Mouse (Mus musculus) ES-Bruce4 (cell line): Measurements from ENCODE around the gene Fam117a.

Experiments
- CTCF ChIP-seq: IDR thresholded peaks from one replicate; pipeline ENCODE4 v1.8.1; 2011; ENCODE audit warnings: low read depth, low read length
- EP300 ChIP-seq: IDR thresholded peaks from 2 replicates; pipeline ENCODE4 v1.6.1; 2011; ENCODE audit warnings: low read depth, low read length; ENCODE audit not compliant: insufficient read depth

- TF ChIP-seq EP300 (no peak), CTCF (no peak)
These were observed 33.4 kb downstream of the Fam117a start for GRCm38 (mm10) chr11:95369964-95370890.
